Mouse (Mus musculus): ENCODE data around the gene Hnrnpk. TPM values are rescaled to one million over a fixed set of nuclear protein-coding genes. Genes with fewer than 3 reads are reported as not detected.

Hnrnpk gene
- total RNA-seq, 4 experiments from 2014 or later: 405 to 444 (median 422) TPM

Small RNA genes lying within 50 kb of the gene (microRNA-seq; reads per million reads assigned to microRNA genes)
- gene Mir7-1: 15.7 reads per million, percentile 33 among the genes with 10 or more reads in this experiment

Other genes starting within 250 kb of the Hnrnpk start
- 10 to 100 TPM; 21.2 to 26.2 (median 24.6) TPM for gene Idnk, start 245.7 kb downstream of the Hnrnpk start, total RNA-seq (2022)
- 10 to 100 TPM; 46.8 to 51.6 (median 48.3) TPM for gene Ubqln1, start 187.7 kb downstream of the Hnrnpk start, total RNA-seq (2022)
- 10 to 100 TPM; 18.4 to 28.5 (median 22.0) TPM for gene Gkap1, start 127.6 kb downstream of the Hnrnpk start, total RNA-seq (2022)
- gene Kif27, start 44.2 kb downstream of the Hnrnpk start, total RNA-seq (2022): under 1 TPM in 3 of 4 experiments, not detected in 1; 0.09 to 0.11 (median 0.11) TPM
- 10 to 100 TPM; 16.5 to 18.1 (median 17.0) TPM for gene 2210016F16Rik, start 18.1 kb downstream of the Hnrnpk start, total RNA-seq (2022)
- 10 to 100 TPM in 1 of 4 experiments, 1 to 10 TPM in 3; 9.0 to 10.5 (median 9.7) TPM for gene Rmi1, start 1.1 kb downstream of the Hnrnpk start, total RNA-seq (2022)
- gene Slc28a3, start 207.5 kb upstream of the Hnrnpk start, total RNA-seq (2022): not detected

Data from heart, adult 8-10 months (tissue).